In the genomic region with DNA sequence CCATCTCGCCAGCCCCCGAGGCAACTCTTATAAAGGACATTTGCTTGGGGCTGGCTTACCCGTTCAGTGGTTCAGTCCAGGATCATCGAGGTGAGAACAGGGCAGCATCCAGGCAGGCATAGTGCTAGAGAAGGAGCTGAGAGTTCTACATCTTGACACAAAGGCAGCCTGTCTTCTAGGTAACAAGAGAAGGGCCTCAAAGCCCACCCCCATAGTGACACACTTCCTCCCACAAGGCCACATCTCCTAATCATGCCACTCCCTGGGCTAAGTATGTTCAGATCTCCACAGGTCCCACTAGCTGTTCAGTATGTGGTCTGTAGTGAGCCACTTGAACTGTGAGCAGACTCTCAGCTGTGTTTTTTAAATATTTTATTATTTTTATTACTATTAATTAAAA, we compare ENCODE assay signal across 28 mouse cellular contexts. TPM values are rescaled to one million over a fixed set of nuclear protein-coding genes. Genes with fewer than 3 reads are reported as not detected.
A peak's percentile ranks its signal among the peaks of the same experiment; 100 is the strongest.
DNase-seq lines count a peak whose midpoint lies in the region; ATAC-seq and TF ChIP-seq lines count a peak whose summit lies in the region.
"Had no signal": no experiment of that assay in that cellular context is flagged by ENCODE, and none has a peak within 500 bp of the region (broad histone marks: within the 10 kb centered on the region; RNA-seq: fewer than 3 reads in every experiment).

No protein-coding gene starts in this region.

- H3K79me2 ChIP-seq in MEL (ENCODE audit: control insufficient read depth, insufficient read depth, low read length, poor library complexity) = peaks cover 5% of the 10 kb centered on the region

- H3K27me3 ChIP-seq in megakaryocyte, embryonic 14.5 days (replicated peaks) = no peaks in the 10 kb centered on the region
- no peaks in the 10 kb centered on the region for H3K27me3 ChIP-seq in ES-Bruce4 (ENCODE audit: control insufficient read depth, insufficient read depth, low read length, poor library complexity, severe bottlenecking)
- H3K27me3 ChIP-seq in MEL (ENCODE audit: control insufficient read depth in 1 of 2, insufficient read depth in 2 of 2, low read length in 2 of 2) = no peaks in the 10 kb centered on the region
- H3K27me3 ChIP-seq in midbrain, embryonic 10.5 days (ENCODE audit: low read depth, poor library complexity, severe bottlenecking) = peaks cover 15% of the 10 kb centered on the region
- H3K27me3 ChIP-seq: forebrain, embryonic 13.5 days; heart, embryonic 12.5 days; heart, embryonic 15.5 days had no signal

- no peak for ATAC-seq in megakaryocyte, adult 5-6 weeks (ENCODE audit: poor library complexity, severe bottlenecking)
- ATAC-seq: forebrain, embryonic 13.5 days; forebrain, embryonic 16.5 days; hindbrain, postnatal 0 days; inflammation-experienced regulatory T-cells, adult 6 months; intestine, embryonic 16.5 days had no signal

- H3K9me3 ChIP-seq in megakaryocyte, embryonic 14.5 days = no peaks in the 10 kb centered on the region
- H3K9me3 ChIP-seq in ES-Bruce4 (replicated peaks; ENCODE audit: control insufficient read depth, insufficient read depth, low read length, poor library complexity, severe bottlenecking) = no peaks in the 10 kb centered on the region
- no peaks in the 10 kb centered on the region for H3K9me3 ChIP-seq in MEL (replicated peaks; ENCODE audit: insufficient read depth, low read length)
- no peaks in the 10 kb centered on the region for H3K9me3 ChIP-seq in midbrain, embryonic 10.5 days (replicated peaks)
- H3K9me3 ChIP-seq: forebrain, embryonic 10.5 days; forebrain, embryonic 13.5 days; G1E; heart, embryonic 12.5 days; heart, embryonic 15.5 days had no signal

- peak overlapping the region; percentile 47 for H3K4me3 ChIP-seq in megakaryocyte, embryonic 14.5 days (replicated peaks)
- H3K4me3 ChIP-seq in ES-Bruce4 (ENCODE audit: low read depth, low read length) (peak overlapping the region; percentile 60), MEL (ENCODE audit: control insufficient read depth in 1 of 2, insufficient read depth in 1 of 2, low read depth in 2 of 2, low read length in 2 of 2) (no peak overlapping the region)
- H3K4me3 ChIP-seq in midbrain, embryonic 10.5 days = no peak overlapping the region
- H3K4me3 ChIP-seq: forebrain, embryonic 10.5 days; forebrain, embryonic 13.5 days; gastrocnemius, adult 2 months; heart, embryonic 12.5 days; heart, embryonic 15.5 days had no signal

- H3K9ac ChIP-seq in ES-Bruce4 (ENCODE audit: low read depth, poor library complexity, severe bottlenecking) = no peak overlapping the region
- H3K9ac ChIP-seq in MEL (ENCODE audit: control insufficient read depth, low read depth, low read length, poor library complexity, severe bottlenecking) = no peak overlapping the region
- H3K9ac ChIP-seq: forebrain, embryonic 13.5 days; heart, embryonic 12.5 days; heart, embryonic 15.5 days; hindbrain, embryonic 14.5 days had no signal

- 92% methylated on average over 4 of the region's 4 CpGs for WGBS in midbrain, embryonic 10.5 days

- no peak for TF ChIP-seq CTCF in ES-Bruce4 (IDR thresholded peaks at IDR 0.05; ENCODE audit: low read depth, low read length)
- TF ChIP-seq CTCF in MEL (IDR thresholded peaks at IDR 0.05 in 2 of 3, conservative IDR thresholded peaks at IDR 0.05 in 1 of 3; ENCODE audit: control insufficient read depth in 1 of 3, insufficient read depth in 1 of 3, low read depth in 2 of 3, low read length in 3 of 3, poor library complexity in 1 of 3, severe bottlenecking in 1 of 3) = no peak

- intact Hi-C loops in heart, postnatal 14 days (cut with DNase I) = loop anchor here (10.0 kb wide), 1 partner anchor 319 kb away; a partner anchor contains a TSS

- no peak for TF ChIP-seq EP300 in ES-Bruce4 (IDR thresholded peaks at IDR 0.05; ENCODE audit: insufficient read depth, low read depth, low read length)
- TF ChIP-seq EP300 in MEL (IDR thresholded peaks at IDR 0.05; ENCODE audit: low read depth in 1 of 2, low read length in 2 of 2) = no peak

- H3K4me1 ChIP-seq in megakaryocyte, embryonic 14.5 days = peaks cover 76% of the 10 kb centered on the region
- H3K4me1 ChIP-seq in ES-Bruce4 (ENCODE audit: control insufficient read depth, insufficient read depth, low read length) = peaks cover 5% of the 10 kb centered on the region
- peaks cover 10 to 28% of the 10 kb centered on the region in 2 experiments for H3K4me1 ChIP-seq in MEL (ENCODE audit: control insufficient read depth in 1 of 2, insufficient read depth in 2 of 2, low read length in 2 of 2)
- peaks cover 33% of the 10 kb centered on the region for H3K4me1 ChIP-seq in midbrain, embryonic 10.5 days

- peaks cover 23% of the 10 kb centered on the region for H3K36me3 ChIP-seq in megakaryocyte, embryonic 14.5 days (replicated peaks; ENCODE audit: low read length)
- no peaks in the 10 kb centered on the region for H3K36me3 ChIP-seq in ES-Bruce4 (ENCODE audit: control insufficient read depth, insufficient read depth, low read length, poor library complexity, severe bottlenecking)
- peaks cover 0 to 33% of the 10 kb centered on the region in 2 experiments; a peak in 2 of 4 replicates for H3K36me3 ChIP-seq in MEL (ENCODE audit: control insufficient read depth in 1 of 2, insufficient read depth in 2 of 2, low read length in 2 of 2)
- H3K36me3 ChIP-seq in midbrain, embryonic 10.5 days = no peaks in the 10 kb centered on the region
- H3K36me3 ChIP-seq: forebrain, embryonic 10.5 days; heart, embryonic 15.5 days had no signal

- peak; percentile 59 for DNase-seq in MEL (ENCODE audit: low read depth, low spot score)
- DNase-seq in midbrain, embryonic 10.5 days (ENCODE audit: low spot score) = no peak
- no peak for DNase-seq in adrenal gland, adult 18-20 months (ENCODE audit: low spot score in 2 of 2)
- no peak for DNase-seq in heart, postnatal 14 days
- DNase-seq: adrenal gland, adult 2 months; adrenal gland, postnatal 14 days; cerebellum, adult 11 months; cerebellum, adult 9-10 months; cerebellum, postnatal 14 days; gastrocnemius, adult 2 months; gastrocnemius, postnatal 14 days; heart, adult 18-20 months; heart, postnatal 10 days; heart, postnatal 4 days; kidney, adult 18-20 months had no signal

- TF ChIP-seq POLR2A in ES-Bruce4 (IDR thresholded peaks at IDR 0.05; ENCODE audit: insufficient read depth, low read length) (no peak), MEL (IDR thresholded peaks at IDR 0.05; ENCODE audit: control insufficient read depth in 1 of 2, insufficient read depth in 1 of 2, low read depth in 1 of 2, low read length in 2 of 2, poor library complexity in 1 of 2) (peak in 1 of 2 experiments; percentile 36; a peak in 1 of 4 replicates)

- H3K27ac ChIP-seq in ES-Bruce4 (ENCODE audit: insufficient read depth, low read length) = 0 out of 2 replicates have a peak overlapping the region, but pooled peaks have one; percentile 7
- H3K27ac ChIP-seq in MEL (ENCODE audit: control insufficient read depth, low read depth, low read length) = no peak overlapping the region
- H3K27ac ChIP-seq in midbrain, embryonic 10.5 days (replicated peaks) = no peak overlapping the region
- H3K27ac ChIP-seq: forebrain, embryonic 10.5 days; forebrain, embryonic 13.5 days; gastrocnemius, adult 2 months; heart, embryonic 15.5 days; hindbrain, embryonic 14.5 days; hindbrain, postnatal 0 days had no signal

- TF ChIP-seq RAD21 in MEL (IDR thresholded peaks at IDR 0.05; ENCODE audit: low read depth, low read length) = no peak

RNA-seq across cellular contexts. Expression of a gene that starts 2.9 kb away (rescaled TPM):
- 159 and 273 TPM in 2 replicates for polyA plus RNA-seq in megakaryocyte, embryonic 14.5 days (2012; ENCODE audit: insufficient read depth, low replicate concordance)
- total RNA-seq in megakaryocyte, adult 5-6 weeks (2015) = 17.4 and 18.9 TPM in 2 replicates
- 11.2 and 19.7 TPM in 2 replicates for total RNA-seq in megakaryocyte, adult 5-6 weeks (2017)
- polyA plus RNA-seq in ES-Bruce4 (2011; ENCODE audit: insufficient read depth, insufficient read length, low read depth, missing spikeins) (8.0 and 8.9 TPM in 2 replicates), MEL (2012; ENCODE audit: insufficient read depth in 1 of 2, insufficient read length in 2 of 2, low read depth in 1 of 2, low replicate concordance in 2 of 2, missing spikeins in 1 of 2) (10 to 100 TPM in 1 of 2 experiments, not detected in 1; 10.6 TPM)
- total RNA-seq in MEL (2012; rRNA removed) = 9.9 and 12.4 TPM in 2 replicates
- 16.4 and 19.2 TPM in 2 replicates for polyA plus RNA-seq in midbrain, embryonic 10.5 days (2016; fragmentation: Nextera tagmentation; extraction: Ambion mirVana)
- total RNA-seq in adrenal gland, adult 18-20 months (2021) = 10 to 100 TPM; 17.3 to 23.7 TPM
- 10 to 100 TPM; 10.9 to 11.4 TPM for total RNA-seq in heart, postnatal 14 days (2021)

RNA-seq across cellular contexts. Expression of a gene that starts 10.3 kb away (rescaled TPM):
- polyA plus RNA-seq in megakaryocyte, embryonic 14.5 days (2012; ENCODE audit: insufficient read depth, low replicate concordance) = 28.2 and 88.9 TPM in 2 replicates
- total RNA-seq in megakaryocyte, adult 5-6 weeks (2015) = 5.8 and 7.8 TPM in 2 replicates
- total RNA-seq in megakaryocyte, adult 5-6 weeks (2017) = 11.1 and 11.6 TPM in 2 replicates
- polyA plus RNA-seq in ES-Bruce4 (2011; ENCODE audit: insufficient read depth, insufficient read length, low read depth, missing spikeins) (10.9 and 11.8 TPM in 2 replicates), MEL (2012; ENCODE audit: insufficient read depth in 1 of 2, insufficient read length in 2 of 2, low read depth in 1 of 2, low replicate concordance in 2 of 2, missing spikeins in 1 of 2) (1 to 10 TPM in 1 of 2 experiments, not detected in 1; 6.7 TPM)
- total RNA-seq in MEL (2012; rRNA removed) = 2.0 and 2.4 TPM in 2 replicates
- 18.9 and 21.9 TPM in 2 replicates for polyA plus RNA-seq in midbrain, embryonic 10.5 days (2016; fragmentation: Nextera tagmentation; extraction: Ambion mirVana)
- 10 to 100 TPM; 10.6 to 11.5 TPM for total RNA-seq in adrenal gland, adult 18-20 months (2021)
- total RNA-seq in heart, postnatal 14 days (2021) = 1 to 10 TPM; 7.6 to 8.5 TPM

RNA-seq across cellular contexts. Expression of a gene that starts 15.3 kb away (rescaled TPM):
- 1.7 and 1.8 TPM in 2 replicates for polyA plus RNA-seq in megakaryocyte, embryonic 14.5 days (2012; ENCODE audit: insufficient read depth, low replicate concordance)
- 0.05 and 0.16 TPM in 2 replicates for total RNA-seq in megakaryocyte, adult 5-6 weeks (2015)
- total RNA-seq in megakaryocyte, adult 5-6 weeks (2017) = 0.22 TPM in 1 of 2 replicates, not detected in the other
- polyA plus RNA-seq in ES-Bruce4 (2011; ENCODE audit: insufficient read depth, insufficient read length, low read depth, missing spikeins) (4.2 and 5.7 TPM in 2 replicates), MEL (2012; ENCODE audit: insufficient read depth in 1 of 2, insufficient read length in 2 of 2, low read depth in 1 of 2, low replicate concordance in 2 of 2, missing spikeins in 1 of 2) (1 to 10 TPM in 1 of 2 experiments, not detected in 1; 1.4 TPM)
- 0.39 TPM in 2 replicates for total RNA-seq in MEL (2012; rRNA removed)
- polyA plus RNA-seq in midbrain, embryonic 10.5 days (2016; fragmentation: Nextera tagmentation; extraction: Ambion mirVana) = 2.3 and 2.5 TPM in 2 replicates
- total RNA-seq in adrenal gland, adult 18-20 months (2021) = 1 to 10 TPM; 2.6 to 3.0 TPM
- 1 to 10 TPM; 1.4 to 2.8 TPM for total RNA-seq in heart, postnatal 14 days (2021)

RNA-seq across cellular contexts. Expression of a gene that starts 36.1 kb away (rescaled TPM):
- 330 and 332 TPM in 2 replicates for polyA plus RNA-seq in megakaryocyte, embryonic 14.5 days (2012; ENCODE audit: insufficient read depth, low replicate concordance)
- total RNA-seq in megakaryocyte, adult 5-6 weeks (2015) = 35.3 and 42.0 TPM in 2 replicates
- 15.5 and 16.2 TPM in 2 replicates for total RNA-seq in megakaryocyte, adult 5-6 weeks (2017)
- 44.1 and 44.3 TPM in 2 replicates for polyA plus RNA-seq in ES-Bruce4 (2011; ENCODE audit: insufficient read depth, insufficient read length, low read depth, missing spikeins)
- 183 and 245 TPM in 2 replicates for total RNA-seq in MEL (2012; rRNA removed)
- 100 to 1,000 TPM in 1 of 2 experiments, not detected in 1; 210 TPM for polyA plus RNA-seq in MEL (2012; ENCODE audit: insufficient read depth in 1 of 2, insufficient read length in 2 of 2, low read depth in 1 of 2, low replicate concordance in 2 of 2, missing spikeins in 1 of 2)
- polyA plus RNA-seq in midbrain, embryonic 10.5 days (2016; fragmentation: Nextera tagmentation; extraction: Ambion mirVana) = 38.9 and 40.9 TPM in 2 replicates
- 10 to 100 TPM; 40.1 to 56.1 TPM for total RNA-seq in adrenal gland, adult 18-20 months (2021)
- total RNA-seq in heart, postnatal 14 days (2021) = 10 to 100 TPM; 34.3 to 34.9 TPM

RNA-seq across cellular contexts. Expression of a gene that starts 36.4 kb away (rescaled TPM):
- 0.27 and 0.45 TPM in 2 replicates for polyA plus RNA-seq in megakaryocyte, embryonic 14.5 days (2012; ENCODE audit: insufficient read depth, low replicate concordance)
- total RNA-seq in megakaryocyte, adult 5-6 weeks (2015) = 0.13 and 0.32 TPM in 2 replicates
- total RNA-seq in megakaryocyte, adult 5-6 weeks (2017) = 0.07 and 0.20 TPM in 2 replicates
- polyA plus RNA-seq in ES-Bruce4 (2011; ENCODE audit: insufficient read depth, insufficient read length, low read depth, missing spikeins) (6.0 and 7.3 TPM in 2 replicates), MEL (2012; ENCODE audit: insufficient read depth in 1 of 2, insufficient read length in 2 of 2, low read depth in 1 of 2, low replicate concordance in 2 of 2, missing spikeins in 1 of 2) (under 1 TPM in 1 of 2 experiments, not detected in 1; 0.68 TPM)
- total RNA-seq in MEL (2012; rRNA removed) = 0.19 and 0.36 TPM in 2 replicates
- polyA plus RNA-seq in midbrain, embryonic 10.5 days (2016; fragmentation: Nextera tagmentation; extraction: Ambion mirVana) = 0.30 and 0.52 TPM in 2 replicates
- total RNA-seq in adrenal gland, adult 18-20 months (2021) = 1 to 10 TPM; 2.9 to 3.1 TPM
- total RNA-seq in heart, postnatal 14 days (2021) = under 1 TPM; 0.14 to 0.20 TPM

Comparison
In these comparisons a context has a peak if more than half of its experiments do, and no peak if none do; other contexts are left out.
1. H3K4me3 ChIP-seq: peak in megakaryocyte, embryonic 14.5 days (single experiment) and ES-Bruce4 (single experiment); none in MEL (0 of 2) and midbrain, embryonic 10.5 days (single experiment).